Mouse (Mus musculus): ENCODE results near the gene Vdac2. TPM values are rescaled to one million over a fixed set of nuclear protein-coding genes. Genes with fewer than 3 reads are reported as not detected.

Gene Vdac2
- total and polyA plus RNA-seq, 2 experiments from 2014 or later, result 197 to 328 TPM

GRCm38 (mm10) chr14:21850419-21851127 lies 25.5 kb downstream of the Vdac2 start:
- H3K36me3 ChIP-seq (ENCODE audit: insufficient read depth, low read length), result 0 out of 2 replicates have a peak, but pooled peaks cover 4% of the 10 kb centered on the region
- no peak overlapping the region for H3K9ac ChIP-seq (replicated peaks; ENCODE audit: low read length)
- DNase-seq (ENCODE audit: low spot score) (no peak), ATAC-seq (no peak)
- no peaks in the 10 kb centered on the region for H3K27me3 ChIP-seq (ENCODE audit: insufficient read depth, low read length)
- H3K4me1 ChIP-seq (ENCODE audit: insufficient read depth, low read length), result peaks cover 14% of the 10 kb centered on the region
- no peak overlapping the region for H3K27ac ChIP-seq
- no peak overlapping the region for H3K4me2 ChIP-seq (ENCODE audit: low read depth, low read length)
- 80% methylated on average over 24 of the region's 24 CpGs for WGBS
- TF ChIP-seq CTCF (IDR thresholded peaks at IDR 0.05; ENCODE audit: low read depth), result no peak
- H3K9me3 ChIP-seq (ENCODE audit: low read length), result no peaks in the 10 kb centered on the region
- H3K4me3 ChIP-seq (ENCODE audit: low read length), result no peak overlapping the region

- 76% methylated on average over 16 of the region's 16 CpGs for WGBS
- H3K4me2 ChIP-seq (ENCODE audit: low read depth, low read length), result no peak overlapping the region
- no peak overlapping the region for H3K27ac ChIP-seq
- DNase-seq (ENCODE audit: low spot score) (no peak), ATAC-seq (no peak)
- TF ChIP-seq CTCF (IDR thresholded peaks at IDR 0.05; ENCODE audit: low read depth), result no peak
- no peaks in the 10 kb centered on the region for H3K9me3 ChIP-seq (ENCODE audit: low read length)
- H3K27me3 ChIP-seq (ENCODE audit: insufficient read depth, low read length), result no peaks in the 10 kb centered on the region
- H3K4me1 ChIP-seq (ENCODE audit: insufficient read depth, low read length), result peaks cover 11% of the 10 kb centered on the region
- H3K4me3 ChIP-seq (ENCODE audit: low read length), result no peak overlapping the region
- H3K36me3 ChIP-seq (ENCODE audit: insufficient read depth, low read length), result no peaks in the 10 kb centered on the region
- H3K9ac ChIP-seq (replicated peaks; ENCODE audit: low read length), result no peak overlapping the region
These were observed 27.2 kb downstream of the Vdac2 start for GRCm38 (mm10) chr14:21851996-21852791.

GRCm38 (mm10) chr14:21853456-21854109 lies 28.5 kb downstream of the Vdac2 start:
- peak; percentile 84 for TF ChIP-seq CTCF (IDR thresholded peaks at IDR 0.05; ENCODE audit: low read depth)
- peaks cover 7% of the 10 kb centered on the region for H3K4me1 ChIP-seq (ENCODE audit: insufficient read depth, low read length)
- ATAC-seq, result peak; percentile 69

GRCm38 (mm10) chr14:21854271-21854670 lies 29.2 kb downstream of the Vdac2 start:
- H3K27me3 ChIP-seq (ENCODE audit: insufficient read depth, low read length), result no peaks in the 10 kb centered on the region
- peak overlapping the region; percentile 53 for H3K4me2 ChIP-seq (ENCODE audit: low read depth, low read length)
- no peak overlapping the region for H3K27ac ChIP-seq
- no peak overlapping the region for H3K9ac ChIP-seq (replicated peaks; ENCODE audit: low read length)
- H3K9me3 ChIP-seq (ENCODE audit: low read length), result no peaks in the 10 kb centered on the region
- ATAC-seq, result no peak
- WGBS, result 73% methylated on average over 9 of the region's 9 CpGs
- H3K36me3 ChIP-seq (ENCODE audit: insufficient read depth, low read length), result no peaks in the 10 kb centered on the region
- DNase-seq (ENCODE audit: low spot score), result no peak
- no peak overlapping the region for H3K4me3 ChIP-seq (ENCODE audit: low read length)
- no peak for TF ChIP-seq CTCF (IDR thresholded peaks at IDR 0.05; ENCODE audit: low read depth)
- H3K4me1 ChIP-seq (ENCODE audit: insufficient read depth, low read length), result peaks cover 7% of the 10 kb centered on the region

More at GRCm38 (mm10) chr14:21853456-21854109, 28.5 kb downstream of the Vdac2 start:
- H3K4me3 ChIP-seq (ENCODE audit: low read length), result peak overlapping the region; percentile 18
- peak overlapping the region; percentile 60; the same call in 1 of the 2 replicates for H3K27ac ChIP-seq
- H3K36me3 ChIP-seq (ENCODE audit: insufficient read depth, low read length), result no peaks in the 10 kb centered on the region
- H3K4me2 ChIP-seq (ENCODE audit: low read depth, low read length), result peak overlapping the region; percentile 53
- no peaks in the 10 kb centered on the region for H3K27me3 ChIP-seq (ENCODE audit: insufficient read depth, low read length)
- peak; percentile 93 for DNase-seq (ENCODE audit: low spot score)
- 7% methylated on average over 17 of the region's 17 CpGs for WGBS
- H3K9ac ChIP-seq (replicated peaks; ENCODE audit: low read length), result no peak overlapping the region
- no peaks in the 10 kb centered on the region for H3K9me3 ChIP-seq (ENCODE audit: low read length)

GRCm38 (mm10) chr14:21855961-21856360 lies 30.9 kb downstream of the Vdac2 start:
- H3K9ac ChIP-seq (replicated peaks; ENCODE audit: low read length), result no peak overlapping the region
- TF ChIP-seq CTCF (IDR thresholded peaks at IDR 0.05; ENCODE audit: low read depth), result no peak
- H3K9me3 ChIP-seq (ENCODE audit: low read length), result no peaks in the 10 kb centered on the region
- no peak for ATAC-seq
- no peaks in the 10 kb centered on the region for H3K27me3 ChIP-seq (ENCODE audit: insufficient read depth, low read length)
- 36% methylated on average over 3 of the region's 3 CpGs for WGBS
- H3K4me3 ChIP-seq (ENCODE audit: low read length), result no peak overlapping the region
- H3K27ac ChIP-seq, result no peak overlapping the region
- H3K36me3 ChIP-seq (ENCODE audit: insufficient read depth, low read length), result no peaks in the 10 kb centered on the region
- H3K4me2 ChIP-seq (ENCODE audit: low read depth, low read length), result no peak overlapping the region
- H3K4me1 ChIP-seq (ENCODE audit: insufficient read depth, low read length), result peaks cover 7% of the 10 kb centered on the region
- DNase-seq (ENCODE audit: low spot score), result no peak

GRCm38 (mm10) chr14:21856886-21857285 lies 31.8 kb downstream of the Vdac2 start:
- DNase-seq (ENCODE audit: low spot score), result no peak
- ATAC-seq, result no peak
- no peak overlapping the region for H3K27ac ChIP-seq
- H3K4me2 ChIP-seq (ENCODE audit: low read depth, low read length), result no peak overlapping the region
- 78% methylated on average over 14 of the region's 14 CpGs for WGBS
- TF ChIP-seq CTCF (IDR thresholded peaks at IDR 0.05; ENCODE audit: low read depth), result no peak
- no peaks in the 10 kb centered on the region for H3K9me3 ChIP-seq (ENCODE audit: low read length)
- H3K9ac ChIP-seq (replicated peaks; ENCODE audit: low read length), result no peak overlapping the region
- H3K4me1 ChIP-seq (ENCODE audit: insufficient read depth, low read length), result peaks cover 7% of the 10 kb centered on the region
- no peak overlapping the region for H3K4me3 ChIP-seq (ENCODE audit: low read length)
- H3K27me3 ChIP-seq (ENCODE audit: insufficient read depth, low read length), result no peaks in the 10 kb centered on the region
- no peaks in the 10 kb centered on the region for H3K36me3 ChIP-seq (ENCODE audit: insufficient read depth, low read length)

All from hindbrain, postnatal 0 days (tissue).